ENCODE assay signal across 1 mouse cellular context in genomic region chr2:128229730-128230129, GRCm38 (mm10).
TF ChIP-seq lines count a peak whose summit lies in the region.

No protein-coding gene starts in this region.

TF ChIP-seq in MEL, 35 proteins besides CTCF, POLR2A, EP300 and RAD21 (continued from another document):
- 0 out of 2 replicates have a peak, but pooled peaks have one; percentile 13 for TF ChIP-seq ZNF384 (IDR thresholded peaks at IDR 0.05; ENCODE audit: low read depth, low read length)
- no peak for TF ChIP-seq KAT2A (conservative IDR thresholded peaks at IDR 0.05; ENCODE audit: low read depth, low read length)
- TF ChIP-seq ELF1 (IDR thresholded peaks at IDR 0.05; ENCODE audit: low read depth, low read length), result no peak
- peak; percentile 37; the same call in 1 of the 2 replicates for TF ChIP-seq BHLHE40 (IDR thresholded peaks at IDR 0.05; ENCODE audit: borderline replicate concordance, low read depth, low read length)
- no peak for TF ChIP-seq HCFC1 (IDR thresholded peaks at IDR 0.05; ENCODE audit: low read depth, low read length)
- TF ChIP-seq TBP (IDR thresholded peaks at IDR 0.05; ENCODE audit: low read depth, low read length), result no peak
- TF ChIP-seq SIN3A (IDR thresholded peaks at IDR 0.05; ENCODE audit: low read length), result no peak
- TF ChIP-seq POLR2AphosphoS5 (IDR thresholded peaks at IDR 0.05; ENCODE audit: borderline replicate concordance, low read depth, low read length), result no peak
- TF ChIP-seq CHD1 (IDR thresholded peaks at IDR 0.05; ENCODE audit: low read depth, low read length), result no peak
- TF ChIP-seq SMC3 (IDR thresholded peaks at IDR 0.05; ENCODE audit: low read depth, low read length), result no peak
- TF ChIP-seq MYB (IDR thresholded peaks at IDR 0.05; ENCODE audit: low read depth, low read length), result no peak
- TF ChIP-seq MAX (IDR thresholded peaks at IDR 0.05; ENCODE audit: low read length), result no peak
- peak; percentile 51; the same call in 1 of the 2 replicates for TF ChIP-seq MAFK (IDR thresholded peaks at IDR 0.05; ENCODE audit: borderline replicate concordance, low read depth, low read length)
